Mouse (Mus musculus) spleen, postnatal 14 days (tissue): ENCODE results near the gene Nudt10.
"Not testable (repeated sequence)": the region's sequence is repeated elsewhere in the genome, so short reads cannot be mapped to it uniquely, and the experiment has no call there.

Experiments used
- DNase-seq, 2 experiments: peaks; one replicate each; pipeline ENCODE4 v3.0.0; 2021 to 2022; ENCODE audit warnings: low spot score in 2 of 2

Nudt10 gene

DNA sequence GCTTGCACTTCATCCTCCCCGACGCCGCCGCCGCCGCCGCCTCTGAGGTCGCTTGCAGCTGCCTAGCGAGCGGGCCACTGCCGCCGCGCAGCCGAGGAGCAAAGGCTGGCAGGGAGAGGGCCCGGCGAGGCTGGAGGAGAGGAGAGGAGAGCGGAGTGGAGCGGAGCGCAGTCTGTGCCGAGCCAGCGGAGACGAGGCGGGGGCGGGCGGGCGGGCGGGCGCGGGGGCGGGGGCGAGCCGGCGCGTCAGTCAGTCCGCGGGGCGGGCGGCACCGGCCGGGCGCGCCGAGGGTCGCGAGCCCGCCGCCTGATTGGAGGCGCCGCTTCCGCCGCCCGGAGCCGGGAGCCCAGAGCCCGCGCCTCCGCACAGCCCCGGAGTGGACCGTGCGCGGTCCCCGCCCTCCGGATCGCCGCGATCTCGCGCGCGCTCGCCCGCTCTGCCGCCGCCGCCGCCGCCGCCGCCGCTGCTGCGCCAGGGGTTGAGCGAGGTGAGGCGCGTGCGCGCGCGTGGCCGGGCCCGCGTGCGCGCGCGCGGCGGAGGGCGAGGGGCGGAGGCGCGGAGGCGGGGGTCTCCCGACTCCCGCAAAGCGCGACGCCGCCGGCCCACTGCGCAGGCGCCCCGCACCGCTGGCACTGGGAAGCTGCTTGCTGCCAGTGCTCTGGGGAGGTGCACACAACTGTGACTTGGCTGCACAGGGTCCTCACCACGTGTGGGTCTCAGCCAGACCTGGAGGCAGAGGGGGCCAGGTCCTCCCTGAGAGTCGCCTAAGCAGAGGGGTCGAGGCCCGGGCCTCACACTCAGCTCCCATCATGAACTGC lies at the start of gene Nudt10:
TSS of gene Nudt10 (minus strand) at position 193 of the 818 bp plus-strand sequence.
- not testable (repeated sequence) for DNase-seq

- DNase-seq = not testable (repeated sequence)
Measured at GRCm38 (mm10) chrX:6172136-6172822, 536 bp downstream of the Nudt10 start.

- DNase-seq = no peak
Measured at GRCm38 (mm10) chrX:6171718-6172117, 1.1 kb downstream of the Nudt10 start.
